Comparison of ENCODE assay signal across 22 mouse cellular contexts in genomic region chr2:143711886-143712285, GRCm38 (mm10).
DNase-seq lines count a peak whose midpoint lies in the region; ATAC-seq and TF ChIP-seq lines count a peak whose summit lies in the region.
"Had no signal": no experiment of that assay in that cellular context is flagged by ENCODE, and none has a peak within 500 bp of the region (broad histone marks: within the 10 kb centered on the region; RNA-seq: fewer than 3 reads in every experiment).

No protein-coding gene starts in this region.

- no peak overlapping the region for H3K27ac ChIP-seq in thymus, adult 2 months (ENCODE audit: control insufficient read depth, insufficient read depth, low read length)
- no peak overlapping the region for H3K27ac ChIP-seq in midbrain, embryonic 11.5 days (ENCODE audit: low read depth, low read length)
- H3K27ac ChIP-seq: embryonic facial prominence, embryonic 10.5 days; hindbrain, embryonic 12.5 days; kidney, postnatal 0 days; limb, embryonic 13.5 days; liver, embryonic 13.5 days; lung, embryonic 15.5 days; macrophage; midbrain, embryonic 12.5 days had no signal

- no peaks in the 10 kb centered on the region for H3K4me1 ChIP-seq in thymus, adult 2 months (replicated peaks; ENCODE audit: control insufficient read depth, insufficient read depth, low read length)
- H3K4me1 ChIP-seq in midbrain, embryonic 11.5 days (ENCODE audit: control insufficient read depth, insufficient read depth, low read length), result no peaks in the 10 kb centered on the region
- H3K4me1 ChIP-seq: embryonic facial prominence, embryonic 10.5 days; hindbrain, embryonic 12.5 days; limb, embryonic 13.5 days; liver, embryonic 13.5 days; lung, embryonic 15.5 days; midbrain, embryonic 12.5 days had no signal

- no peak for DNase-seq in cerebellum, postnatal 4 days (ENCODE audit: low spot score in 2 of 2)
- peak; percentile 26 to 39 for DNase-seq in left cerebral cortex, adult 18-20 months (ENCODE audit: low spot score in 2 of 2)
- DNase-seq in left cerebral cortex, postnatal 4 days, result no peak
- peak; percentile 52 to 68 for DNase-seq in cerebellum, adult 18-20 months
- peak; percentile 32 to 54 for DNase-seq in cerebellum, postnatal 36 days
- DNase-seq in thymus, adult 2 months, result no peak
- no peak for DNase-seq in midbrain, embryonic 11.5 days (ENCODE audit: low spot score, missing footprints)
- DNase-seq: adrenal gland, adult 8-10 months; heart, postnatal 10 days; kidney, adult 18-20 months; liver, embryonic 13.5 days; retina, postnatal 1 day; thymus, postnatal 14 days had no signal

- no peak for TF ChIP-seq POLR2A in thymus, adult 2 months (IDR thresholded peaks at IDR 0.05; ENCODE audit: control insufficient read depth, extremely low read depth, insufficient read depth, low read length, poor library complexity)

- ATAC-seq in cerebellum, adult (ENCODE audit: insufficient number of reproducible peaks, low FRiP score, low TSS enrichment), result peak; percentile 64
- no peak for ATAC-seq in midbrain, embryonic 11.5 days (ENCODE audit: low FRiP score)

- no peak overlapping the region for H3K9ac ChIP-seq in midbrain, embryonic 11.5 days (ENCODE audit: low read length)
- H3K9ac ChIP-seq: hindbrain, embryonic 12.5 days; limb, embryonic 13.5 days; liver, embryonic 13.5 days; lung, embryonic 15.5 days; midbrain, embryonic 12.5 days had no signal

- no peaks in the 10 kb centered on the region for H3K9me3 ChIP-seq in midbrain, embryonic 11.5 days (ENCODE audit: control insufficient read depth, low read length)
- H3K9me3 ChIP-seq: embryonic facial prominence, embryonic 10.5 days; hindbrain, embryonic 12.5 days; limb, embryonic 13.5 days; liver, embryonic 13.5 days; lung, embryonic 15.5 days; midbrain, embryonic 12.5 days had no signal

- no peaks in the 10 kb centered on the region for H3K36me3 ChIP-seq in thymus, adult 2 months (ENCODE audit: control insufficient read depth, insufficient read depth, low read length)
- H3K36me3 ChIP-seq in midbrain, embryonic 11.5 days (ENCODE audit: control insufficient read depth, insufficient read depth, low read length), result no peaks in the 10 kb centered on the region
- H3K36me3 ChIP-seq: embryonic facial prominence, embryonic 10.5 days; hindbrain, embryonic 12.5 days; limb, embryonic 13.5 days; liver, embryonic 13.5 days; lung, embryonic 15.5 days; midbrain, embryonic 12.5 days had no signal

- WGBS in thymus, adult 2 months, result 84% methylated on average over 4 of the region's 4 CpGs
- 87% methylated on average over 4 of the region's 4 CpGs for WGBS in midbrain, embryonic 11.5 days

- no peak overlapping the region for H3K4me2 ChIP-seq in midbrain, embryonic 11.5 days
- H3K4me2 ChIP-seq: heart, embryonic 11.5 days; hindbrain, embryonic 12.5 days; limb, embryonic 13.5 days; liver, embryonic 13.5 days; lung, embryonic 15.5 days; midbrain, embryonic 12.5 days had no signal

- H3K4me3 ChIP-seq in thymus, adult 2 months (ENCODE audit: control insufficient read depth, insufficient read depth, low read length), result no peak overlapping the region
- no peak overlapping the region for H3K4me3 ChIP-seq in midbrain, embryonic 11.5 days (ENCODE audit: low read depth, low read length)
- H3K4me3 ChIP-seq: embryonic facial prominence, embryonic 10.5 days; hindbrain, embryonic 12.5 days; limb, embryonic 13.5 days; liver, embryonic 13.5 days; lung, embryonic 15.5 days; midbrain, embryonic 12.5 days had no signal

- intact Hi-C loops in left cerebral cortex, postnatal 4 days (cut with DNase I), result no loop called here

- TF ChIP-seq CTCF in thymus, adult 2 months (IDR thresholded peaks at IDR 0.05; ENCODE audit: borderline replicate concordance, control insufficient read depth, extremely low read depth, insufficient read depth, low read length, poor library complexity), result no peak

- no peaks in the 10 kb centered on the region for H3K27me3 ChIP-seq in thymus, adult 2 months (ENCODE audit: control insufficient read depth, insufficient read depth, low read length)
- no peaks in the 10 kb centered on the region for H3K27me3 ChIP-seq in midbrain, embryonic 11.5 days (ENCODE audit: control insufficient read depth, insufficient read depth, low read length)
- H3K27me3 ChIP-seq: hindbrain, embryonic 12.5 days; limb, embryonic 13.5 days; liver, embryonic 13.5 days; lung, embryonic 15.5 days; midbrain, embryonic 12.5 days had no signal

Comparison
In these comparisons a context has a peak if more than half of its experiments do, and no peak if none do; other contexts are left out.
1. DNase-seq: peak in left cerebral cortex, adult 18-20 months (2 of 2), cerebellum, adult 18-20 months (2 of 2) and cerebellum, postnatal 36 days (2 of 2); none in cerebellum, postnatal 4 days (0 of 2), left cerebral cortex, postnatal 4 days (single experiment), thymus, adult 2 months (single experiment) and midbrain, embryonic 11.5 days (single experiment).